Mouse (Mus musculus) intestine, embryonic 16.5 days (tissue): ENCODE results near the gene Gm20503. TPM values are rescaled to one million over a fixed set of nuclear protein-coding genes. Genes with fewer than 3 reads are reported as not detected.
A peak's percentile ranks its signal among the peaks of the same experiment; 100 is the strongest.

Experiments used
- ATAC-seq: fragments of 200-750 bp; cut with Nextera tagmentation; 2 replicates; pipeline ENCODE4 v1.8.0; 2017; ENCODE audit warnings: moderate TSS enrichment, moderate library complexity
- H3K27ac ChIP-seq: fragments of 300-500 bp; sonication (generic); 2 replicates; pipeline ENCODE4 v1.5.1; 2014; ENCODE audit warnings: mild to moderate bottlenecking, low read length
- H3K27me3 ChIP-seq: fragments of 300-500 bp; sonication (generic); replicated peaks from 2 replicates; pipeline ENCODE4 v1.6.1; 2014; ENCODE audit warnings: low read length, control low read depth, mixed read lengths; ENCODE audit not compliant: control insufficient read depth, insufficient read depth
- H3K36me3 ChIP-seq: fragments of 300-500 bp; sonication (generic); 2 replicates; pipeline ENCODE4 v1.6.1; 2014; ENCODE audit warnings: low read length, control low read depth; ENCODE audit not compliant: control insufficient read depth, insufficient read depth
- H3K4me1 ChIP-seq: fragments of 300-500 bp; sonication (generic); 2 replicates; pipeline ENCODE4 v1.6.1; 2014; ENCODE audit warnings: low read length, control low read depth, mixed read lengths; ENCODE audit not compliant: control insufficient read depth, insufficient read depth
- H3K4me2 ChIP-seq: fragments of 300-500 bp; sonication (generic); 2 replicates; pipeline ENCODE4 v1.6.1; 2014; ENCODE audit warnings: low read depth, low read length, control low read depth
- H3K4me3 ChIP-seq: fragments of 300-500 bp; sonication (generic); 2 replicates; pipeline ENCODE4 v1.5.1; 2014; ENCODE audit warnings: mild to moderate bottlenecking, low read length
- H3K9ac ChIP-seq: fragments of 300-500 bp; sonication (generic); 2 replicates; pipeline ENCODE4 v1.6.1; 2014; ENCODE audit warnings: low read depth, low read length
- H3K9me3 ChIP-seq: fragments of 300-500 bp; sonication (generic); 2 replicates; pipeline ENCODE4 v1.6.1; 2016; ENCODE audit warnings: low read length, control low read depth; ENCODE audit not compliant: control insufficient read depth
- WGBS: fragments of 180-500 bp; shearing (Covaris S2); extraction: QIAGEN DNeasy Blood & Tissue Kit; methylation state at CpG from one replicate; pipeline ENCODE4 v1.1.7; 2014; 5-methylcytosine and 5-hydroxymethylcytosine counted together
- polyA plus RNA-seq: library from polyadenylated mRNA; unstranded; fragments of >200 nt; fragmentation: Nextera tagmentation; extraction: Ambion mirVana; gene quantifications from 2 replicates; pipeline ENCODE4 v1.2.1, GENCODE M21; 2015

Gm20503 gene
- polyA plus RNA-seq, 1 experiment from 2014 or later = 9.3 TPM

GRCm38 (mm10) chr4:58986540-58987190 is 16.3 kb upstream of the Gm20503 start, which contains the start of gene Ptgr1:
Gene Ptgr1 (minus strand): TSS chr4:58987119.
- Histone ChIP-seq H3K9me3 (no peaks in the 10 kb centered on the region), H3K4me3 (peak within 1 kb of the TSS; percentile 65), H3K27ac (peak within 1 kb of the TSS; percentile 50), H3K9ac (peak within 1 kb of the TSS; percentile 71), H3K27me3 (no peaks in the 10 kb centered on the region), H3K4me1 (0 out of 2 replicates have a peak, but pooled peaks cover 4% of the 10 kb centered on the region), H3K4me2 (peak within 1 kb of the TSS; percentile 74), H3K36me3 (no peaks in the 10 kb centered on the region)
- ATAC-seq = peak; percentile 84
- 1% methylated on average over 28 of the region's 28 CpGs for WGBS

DNA sequence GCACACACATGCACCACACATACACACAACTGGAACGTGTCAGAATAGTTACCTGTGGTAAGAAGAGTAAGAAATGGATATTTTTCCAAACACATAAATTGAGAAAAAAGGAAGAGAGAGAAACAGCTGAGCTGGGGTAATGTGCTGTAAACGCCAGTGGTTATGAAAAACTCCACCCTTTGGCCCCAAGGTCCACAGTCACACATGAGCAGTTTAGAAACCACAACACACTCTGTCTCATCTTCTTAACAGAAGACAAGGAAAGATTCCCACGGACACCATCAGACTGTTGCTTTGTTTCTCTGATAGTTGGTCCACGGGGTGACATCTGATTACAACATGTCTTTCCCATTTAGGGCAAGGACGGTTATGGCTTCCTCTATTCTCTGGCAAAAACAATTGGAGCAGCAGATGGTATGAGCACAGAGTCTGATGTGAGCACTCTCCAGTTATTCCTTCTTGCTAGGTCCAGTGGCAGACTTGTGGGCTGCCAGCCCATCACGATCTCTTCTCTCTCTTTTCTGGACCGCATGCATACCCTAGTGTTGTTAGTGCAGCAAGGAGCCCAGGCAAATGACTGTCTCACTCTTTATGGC is 13.6 kb upstream of the Gm20503 start:
- H3K36me3 ChIP-seq = no peaks in the 10 kb centered on the region
- H3K9ac ChIP-seq = no peak overlapping the region
- peaks cover 11% of the 10 kb centered on the region; the same call in 1 of the 2 replicates for H3K4me1 ChIP-seq
- H3K4me2 ChIP-seq = no peak overlapping the region
- H3K27ac ChIP-seq = no peak overlapping the region
- H3K27me3 ChIP-seq = no peaks in the 10 kb centered on the region
- no peaks in the 10 kb centered on the region for H3K9me3 ChIP-seq
- 83% methylated on average over 7 of the region's 7 CpGs for WGBS
- no peak overlapping the region for H3K4me3 ChIP-seq
- no peak for ATAC-seq

GRCm38 (mm10) chr4:58990609-58991434 is 12.2 kb upstream of the Gm20503 start:
- Histone ChIP-seq H3K27ac (no peak overlapping the region), H3K9me3 (no peaks in the 10 kb centered on the region), H3K4me2 (no peak overlapping the region), H3K4me3 (no peak overlapping the region), H3K9ac (no peak overlapping the region), H3K27me3 (no peaks in the 10 kb centered on the region), H3K36me3 (no peaks in the 10 kb centered on the region), H3K4me1 (peaks cover 11% of the 10 kb centered on the region; the same call in 1 of the 2 replicates)
- no peak for ATAC-seq
- WGBS = 84% methylated on average over 17 of the region's 17 CpGs

DNA sequence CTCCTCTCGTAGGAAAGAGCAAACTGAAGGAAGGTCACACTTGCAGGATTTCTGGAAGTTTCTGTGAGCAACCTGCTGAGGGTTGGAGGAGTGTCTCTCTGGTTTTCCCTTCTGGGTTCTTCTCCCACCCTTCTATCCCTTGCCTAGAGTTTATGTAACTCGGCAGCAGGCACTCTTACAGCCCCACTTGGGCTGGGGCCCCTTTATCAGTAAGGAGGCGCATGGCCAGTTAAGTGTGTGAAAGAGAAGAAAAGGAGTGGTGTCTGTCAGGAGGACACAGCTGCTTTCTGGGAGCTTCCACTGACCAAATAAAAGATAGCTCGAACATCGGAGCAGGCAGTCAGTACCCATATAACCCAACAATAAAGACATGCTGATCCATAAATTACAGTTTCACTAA is 10.8 kb upstream of the Gm20503 start:
- Histone ChIP-seq H3K9me3 (no peaks in the 10 kb centered on the region), H3K4me2 (no peak overlapping the region), H3K27me3 (no peaks in the 10 kb centered on the region), H3K27ac (no peak overlapping the region), H3K36me3 (no peaks in the 10 kb centered on the region), H3K4me1 (peaks cover 11% of the 10 kb centered on the region), H3K4me3 (no peak overlapping the region), H3K9ac (no peak overlapping the region)
- ATAC-seq = no peak
- 65% methylated on average over 5 of the region's 5 CpGs for WGBS

- Histone ChIP-seq H3K27me3 (no peaks in the 10 kb centered on the region), H3K9ac (no peak within 1 kb of the TSS), H3K4me2 (no peak within 1 kb of the TSS), H3K4me1 (peaks cover 9% of the 10 kb centered on the region), H3K27ac (no peak within 1 kb of the TSS), H3K4me3 (no peak within 1 kb of the TSS), H3K36me3 (no peaks in the 10 kb centered on the region), H3K9me3 (no peaks in the 10 kb centered on the region)
- ATAC-seq = no peak
- 57% methylated on average over 4 of the region's 4 CpGs for WGBS
Observed at GRCm38 (mm10) chr4:58994762-58995161, 8.2 kb upstream of the Gm20503 start, which contains the start of gene Dnajc25. Gene Dnajc25 (plus strand): TSS chr4:58995062.

GRCm38 (mm10) chr4:58995251-58995693 is 7.7 kb upstream of the Gm20503 start:
- no peaks in the 10 kb centered on the region for H3K9me3 ChIP-seq
- H3K36me3 ChIP-seq = no peaks in the 10 kb centered on the region
- 68% methylated on average over 8 of the region's 8 CpGs for WGBS
- peaks cover 9% of the 10 kb centered on the region for H3K4me1 ChIP-seq
- no peak overlapping the region for H3K27ac ChIP-seq
- H3K27me3 ChIP-seq = no peaks in the 10 kb centered on the region
- H3K9ac ChIP-seq = no peak overlapping the region
- ATAC-seq = no peak
- H3K4me2 ChIP-seq = no peak overlapping the region
- no peak overlapping the region for H3K4me3 ChIP-seq

DNA sequence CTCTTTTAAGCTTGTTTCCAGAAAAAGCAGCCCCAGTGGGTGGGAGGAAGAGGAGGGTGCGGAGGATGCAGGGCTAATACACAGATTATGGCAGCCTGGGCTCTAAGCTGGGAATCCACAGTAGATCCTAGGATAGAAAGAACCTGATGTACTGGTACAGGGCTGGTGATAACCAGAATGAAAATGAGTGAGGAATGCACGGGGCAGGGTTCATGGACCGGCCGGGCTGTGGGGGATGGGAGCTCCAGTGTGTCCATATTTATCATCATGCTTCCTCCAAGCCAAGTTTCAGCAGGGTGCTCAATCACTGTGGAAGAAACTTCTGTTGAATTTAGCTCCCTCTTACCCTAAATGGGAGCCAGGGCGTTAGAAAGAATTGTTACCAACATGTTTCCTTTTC is 5.9 kb upstream of the Gm20503 start:
- Histone ChIP-seq H3K4me1 (peaks cover 9% of the 10 kb centered on the region), H3K36me3 (no peaks in the 10 kb centered on the region), H3K9ac (no peak overlapping the region), H3K4me3 (no peak overlapping the region), H3K27ac (no peak overlapping the region), H3K9me3 (no peaks in the 10 kb centered on the region), H3K27me3 (no peaks in the 10 kb centered on the region), H3K4me2 (no peak overlapping the region)
- no peak for ATAC-seq
- WGBS = 55% methylated on average over 5 of the region's 5 CpGs

DNA sequence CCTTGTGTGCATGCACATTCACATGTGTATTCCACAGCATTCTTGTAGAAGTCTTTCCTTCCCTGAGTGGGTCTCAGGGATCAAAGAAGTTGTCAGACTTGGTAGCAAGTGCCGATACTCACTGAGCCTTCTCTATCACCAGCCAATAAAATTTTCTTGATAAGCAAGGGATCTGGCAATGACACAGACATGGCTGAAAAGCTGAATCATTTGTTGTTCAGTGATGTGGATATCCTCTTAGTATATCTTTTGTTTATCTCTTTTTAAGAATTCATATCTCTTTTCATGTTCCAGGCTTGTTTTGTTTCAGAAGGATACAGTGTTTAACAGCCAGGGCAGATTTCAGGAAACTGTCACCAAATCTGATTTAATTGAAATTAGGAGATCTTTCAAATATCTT is 4.3 kb upstream of the Gm20503 start:
- Histone ChIP-seq H3K9ac (no peak overlapping the region), H3K4me2 (no peak overlapping the region), H3K27ac (no peak overlapping the region), H3K27me3 (no peaks in the 10 kb centered on the region), H3K4me1 (peaks cover 2% of the 10 kb centered on the region; the same call in 1 of the 2 replicates), H3K36me3 (no peaks in the 10 kb centered on the region), H3K9me3 (no peaks in the 10 kb centered on the region), H3K4me3 (no peak overlapping the region)
- 66% methylated on average over 1 of the region's 1 CpGs for WGBS
- no peak for ATAC-seq

DNA sequence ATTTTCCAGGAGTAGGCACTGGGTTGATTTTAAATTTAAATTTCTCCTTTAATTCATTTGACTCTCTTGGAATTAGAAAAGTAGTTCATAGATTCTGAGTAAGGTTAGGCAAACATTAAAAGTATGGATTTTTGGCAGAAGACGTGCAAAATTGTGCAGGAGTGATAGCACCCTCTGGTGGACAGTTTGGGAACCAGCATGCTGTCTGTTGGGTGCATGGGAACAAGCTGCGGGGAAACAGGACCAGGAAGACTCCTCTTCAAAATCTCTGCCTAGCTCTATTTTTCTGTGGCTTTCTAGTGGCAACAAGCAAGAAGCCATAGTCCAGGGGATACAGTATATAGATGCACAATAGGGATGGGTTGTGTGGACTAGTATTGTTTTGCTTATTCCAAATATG is 3.3 kb upstream of the Gm20503 start:
- H3K4me2 ChIP-seq = no peak overlapping the region
- no peak overlapping the region for H3K9ac ChIP-seq
- H3K9me3 ChIP-seq = no peaks in the 10 kb centered on the region
- H3K36me3 ChIP-seq = no peaks in the 10 kb centered on the region
- WGBS = 7% methylated on average over 2 of the region's 2 CpGs
- no peak overlapping the region for H3K27ac ChIP-seq
- no peaks in the 10 kb centered on the region for H3K27me3 ChIP-seq
- ATAC-seq = no peak
- H3K4me1 ChIP-seq = peaks cover 10% of the 10 kb centered on the region
- no peak overlapping the region for H3K4me3 ChIP-seq
